Mouse (Mus musculus) G1E-ER4 (cell line): ENCODE measurements around the gene Kansl1. TPM values are rescaled to one million over a fixed set of nuclear protein-coding genes. Genes with fewer than 3 reads are reported as not detected.

Source experiments
- GATA1 ChIP-seq: IDR thresholded peaks from one replicate; pipeline ENCODE4 v1.8.0; 2012; ENCODE audit warnings: low read length, inconsistent platforms
- polyA plus RNA-seq: library from polyadenylated mRNA; stranded (reverse); fragments of >175 nt; gene quantifications from 2 replicates; pipeline ENCODE4 v1.2.3, GENCODE M21; 2012

Gene Kansl1
- polyA plus RNA-seq, 1 experiment, result 156 TPM

DNA sequence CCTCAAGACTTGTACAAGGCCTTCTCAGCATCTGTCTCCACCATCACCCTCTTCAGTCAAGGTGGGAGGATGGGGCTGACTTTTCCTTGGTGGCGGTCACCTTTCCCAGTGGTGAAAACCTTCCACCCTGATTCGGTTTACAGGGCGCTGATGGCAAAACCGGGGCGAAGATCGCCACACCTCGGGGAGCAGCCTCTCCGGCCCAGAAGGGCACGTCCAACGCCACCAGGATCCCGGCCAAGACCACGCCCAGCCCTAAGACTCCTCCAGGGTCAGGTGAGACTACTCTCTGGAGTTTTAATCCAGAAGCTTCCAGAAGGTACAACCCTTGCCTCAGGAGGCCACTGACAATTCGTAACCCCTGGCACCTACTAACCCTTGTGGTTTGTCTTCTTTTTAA lies 162.2 kb downstream of the Kansl1 start:
- TF ChIP-seq GATA1, result no peak

DNA sequence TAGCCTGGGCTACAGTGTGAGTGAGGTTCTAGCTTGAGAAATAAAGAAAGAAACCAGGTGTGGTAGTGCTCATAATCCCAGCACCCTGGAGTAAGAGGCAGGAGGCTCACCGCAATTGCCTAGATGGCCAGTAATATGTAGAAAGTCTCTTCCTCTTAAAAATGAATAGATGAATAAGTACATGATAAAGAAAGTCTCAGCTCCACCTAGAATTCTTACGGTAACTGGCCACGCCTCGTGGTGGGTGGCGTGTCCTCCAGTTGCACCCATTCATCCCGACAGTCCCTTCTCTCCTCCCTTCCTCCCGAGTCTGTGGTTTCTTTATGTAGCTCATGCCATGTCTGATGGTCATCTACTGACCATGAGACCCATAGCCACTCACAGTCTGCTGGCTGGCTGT lies 162.9 kb downstream of the Kansl1 start:
- no peak for TF ChIP-seq GATA1

DNA sequence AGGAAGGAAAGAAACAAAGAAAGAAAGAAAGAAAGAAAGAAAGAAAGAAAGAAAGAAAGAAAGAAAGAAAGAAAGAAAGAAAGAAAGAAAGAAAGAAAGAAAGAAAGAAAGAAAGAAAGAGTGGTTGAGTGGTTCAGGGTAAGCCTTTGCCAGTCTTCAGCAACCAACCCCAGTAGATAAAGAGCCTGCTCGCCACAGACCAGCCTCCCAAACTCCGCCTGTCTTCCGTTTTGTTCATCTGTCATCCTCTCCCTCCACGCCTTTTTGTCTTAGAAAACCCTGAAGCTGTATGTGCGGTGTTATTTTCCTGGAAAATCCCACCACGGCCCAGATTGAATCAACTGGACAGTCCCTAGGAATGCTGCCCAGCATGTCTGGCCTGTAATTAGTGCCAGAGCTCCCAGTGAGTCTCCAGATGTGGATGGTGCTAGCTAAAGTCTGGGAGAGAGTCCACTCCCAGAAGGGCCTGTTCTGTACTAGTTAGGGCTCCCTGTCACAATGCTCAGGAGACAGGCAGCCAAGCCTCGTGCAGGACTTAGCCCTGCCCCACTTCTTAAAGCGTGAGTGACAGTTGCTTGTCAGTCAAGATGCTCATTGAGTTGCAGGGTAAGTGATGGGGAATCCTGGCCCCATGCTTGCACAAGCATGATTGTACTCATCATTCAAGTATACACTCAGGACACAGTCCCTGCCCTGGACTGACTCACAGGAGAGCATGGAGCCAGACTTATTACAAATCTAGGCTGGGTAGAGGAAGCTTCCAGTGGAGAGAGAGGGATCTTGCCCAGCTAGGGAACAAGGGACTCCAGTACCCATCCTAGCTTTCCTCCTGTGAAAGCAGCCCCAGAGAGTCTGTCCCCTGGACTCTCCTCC lies 165.3 kb downstream of the Kansl1 start:
- TF ChIP-seq GATA1, result no peak

DNA sequence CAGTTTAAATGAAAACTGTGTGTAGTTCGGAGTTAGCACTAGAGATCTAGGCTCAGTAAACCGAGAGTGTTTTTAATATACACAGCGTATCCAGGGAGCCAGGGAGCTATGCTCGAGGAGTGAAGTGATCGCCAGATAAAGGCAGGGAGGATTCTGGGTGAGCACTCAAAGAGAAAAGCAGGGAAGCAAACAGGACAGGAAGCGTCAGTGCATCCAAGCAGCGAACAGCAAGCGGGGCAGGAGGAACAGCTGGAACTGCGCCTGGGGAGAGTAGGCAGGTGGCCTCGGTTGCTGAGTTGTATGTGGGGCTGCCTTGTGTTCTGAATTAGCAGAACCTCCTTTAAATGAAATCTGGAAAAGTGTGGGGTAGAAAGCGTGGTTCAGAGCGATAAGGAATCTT lies 166.0 kb downstream of the Kansl1 start:
- no peak for TF ChIP-seq GATA1

DNA sequence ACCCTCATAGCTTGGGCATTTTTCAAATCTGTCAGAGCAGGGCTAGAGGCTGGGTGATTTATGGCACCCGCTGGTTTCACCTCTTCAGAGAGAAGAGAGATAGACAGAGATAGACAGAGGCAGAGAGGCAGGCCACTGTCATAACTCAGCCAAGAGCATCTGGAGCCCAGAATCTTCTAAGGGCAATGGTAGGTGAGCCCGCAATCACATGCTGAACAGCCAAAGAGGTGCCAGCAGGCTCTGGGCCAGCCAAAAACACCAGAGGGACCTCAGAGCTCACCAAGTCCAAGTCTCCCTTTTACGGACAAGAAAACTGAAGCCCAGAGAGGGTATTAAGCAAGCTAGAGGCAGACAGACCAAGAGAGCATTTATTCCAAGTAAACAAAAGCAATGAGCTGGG lies 171.0 kb downstream of the Kansl1 start:
- no peak for TF ChIP-seq GATA1

DNA sequence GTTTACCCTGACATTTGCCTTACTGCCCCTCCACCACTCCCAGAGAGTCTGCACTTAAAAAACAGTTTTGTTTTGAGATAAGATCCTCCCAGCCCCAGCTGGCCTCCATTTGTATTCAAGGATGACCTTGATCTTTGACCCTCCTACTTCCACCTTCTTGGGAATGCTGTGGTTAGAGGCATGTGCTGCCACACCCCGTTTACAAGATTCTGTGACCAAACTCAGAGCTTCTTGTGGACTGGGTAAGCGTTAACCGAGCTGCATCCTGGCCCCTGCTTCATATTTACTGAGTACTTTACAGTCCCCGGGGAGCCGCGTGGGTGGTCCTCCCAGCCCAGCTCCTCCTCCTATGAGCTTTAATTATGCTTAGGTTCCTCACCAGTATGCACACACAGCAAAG lies 173.0 kb downstream of the Kansl1 start:
- no peak for TF ChIP-seq GATA1

DNA sequence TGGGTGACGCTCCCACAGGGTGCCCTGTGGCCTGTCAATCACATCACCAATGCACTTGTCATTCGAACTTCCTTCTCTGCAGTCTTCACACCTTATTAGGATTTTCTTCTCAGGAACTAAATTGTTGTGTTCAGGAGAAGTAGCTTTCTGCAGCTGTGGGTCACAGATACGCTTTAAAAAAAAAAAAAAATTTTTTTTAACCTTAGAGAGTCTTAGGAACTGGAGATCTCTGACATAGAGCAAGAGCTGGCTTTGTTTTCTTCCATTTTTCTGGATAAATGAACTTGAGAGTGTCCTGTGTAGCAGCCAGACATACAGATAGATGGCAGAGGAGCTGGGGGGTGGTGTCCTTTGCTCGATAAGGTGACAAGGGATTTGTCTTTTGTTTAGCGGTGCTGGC lies 173.5 kb downstream of the Kansl1 start:
- no peak for TF ChIP-seq GATA1

DNA sequence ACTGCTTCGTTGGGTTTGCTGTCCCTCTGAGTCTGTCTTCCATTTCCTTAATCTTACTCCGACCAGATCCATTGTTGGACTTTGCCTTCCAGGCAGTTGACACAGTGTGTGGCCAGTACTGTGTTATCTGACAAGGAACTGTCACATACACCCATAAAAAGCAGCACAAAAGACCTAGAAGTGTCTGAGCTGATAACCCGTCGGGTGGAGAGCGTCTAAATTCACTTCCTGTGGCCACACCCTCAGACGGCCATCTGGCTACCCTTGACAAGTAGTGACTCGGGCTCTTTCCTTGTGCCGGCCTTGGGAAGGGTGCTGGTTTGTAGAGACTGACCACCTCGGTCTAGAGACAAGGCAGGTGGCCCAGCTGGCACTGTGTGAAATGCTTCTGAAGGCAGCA lies 175.4 kb downstream of the Kansl1 start:
- peak; percentile 92 for TF ChIP-seq GATA1

DNA sequence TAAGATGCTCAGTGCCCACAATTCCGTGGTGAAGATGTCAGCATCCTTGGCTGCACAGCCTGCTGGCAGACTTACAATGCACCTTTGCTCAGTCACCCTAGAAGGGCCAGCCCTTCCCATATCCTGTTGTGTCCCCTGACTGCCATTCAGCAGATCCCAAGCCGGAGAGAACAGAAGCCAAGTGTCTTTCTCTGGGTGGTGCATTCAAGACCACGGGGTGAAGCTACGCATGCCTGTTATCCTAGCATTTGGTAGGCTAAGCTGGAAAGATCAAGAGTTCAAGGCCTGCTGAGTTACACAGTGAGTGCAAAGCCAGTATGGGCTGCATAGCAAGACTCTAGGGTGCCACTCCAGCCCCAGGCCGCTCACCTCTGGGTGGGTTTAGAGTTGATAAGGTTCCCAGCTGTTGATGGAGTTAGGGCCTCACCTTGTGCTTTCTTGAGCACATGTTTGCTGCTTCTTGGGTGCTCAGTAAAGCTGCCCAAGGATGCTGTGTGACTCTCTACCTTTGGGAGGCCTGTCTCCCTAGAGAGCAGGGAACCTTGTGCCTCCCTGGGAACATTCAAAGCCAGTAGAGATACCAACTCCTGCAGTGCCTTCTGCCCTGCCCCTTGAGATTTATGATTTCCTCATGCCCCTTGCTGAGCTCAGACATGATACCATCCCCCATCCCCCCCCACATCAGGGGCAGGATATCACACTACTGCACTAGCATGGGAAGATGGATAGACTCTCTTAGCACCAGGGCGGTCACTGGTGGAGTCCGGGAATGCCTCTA lies 176.0 kb downstream of the Kansl1 start:
- TF ChIP-seq GATA1, result no peak

DNA sequence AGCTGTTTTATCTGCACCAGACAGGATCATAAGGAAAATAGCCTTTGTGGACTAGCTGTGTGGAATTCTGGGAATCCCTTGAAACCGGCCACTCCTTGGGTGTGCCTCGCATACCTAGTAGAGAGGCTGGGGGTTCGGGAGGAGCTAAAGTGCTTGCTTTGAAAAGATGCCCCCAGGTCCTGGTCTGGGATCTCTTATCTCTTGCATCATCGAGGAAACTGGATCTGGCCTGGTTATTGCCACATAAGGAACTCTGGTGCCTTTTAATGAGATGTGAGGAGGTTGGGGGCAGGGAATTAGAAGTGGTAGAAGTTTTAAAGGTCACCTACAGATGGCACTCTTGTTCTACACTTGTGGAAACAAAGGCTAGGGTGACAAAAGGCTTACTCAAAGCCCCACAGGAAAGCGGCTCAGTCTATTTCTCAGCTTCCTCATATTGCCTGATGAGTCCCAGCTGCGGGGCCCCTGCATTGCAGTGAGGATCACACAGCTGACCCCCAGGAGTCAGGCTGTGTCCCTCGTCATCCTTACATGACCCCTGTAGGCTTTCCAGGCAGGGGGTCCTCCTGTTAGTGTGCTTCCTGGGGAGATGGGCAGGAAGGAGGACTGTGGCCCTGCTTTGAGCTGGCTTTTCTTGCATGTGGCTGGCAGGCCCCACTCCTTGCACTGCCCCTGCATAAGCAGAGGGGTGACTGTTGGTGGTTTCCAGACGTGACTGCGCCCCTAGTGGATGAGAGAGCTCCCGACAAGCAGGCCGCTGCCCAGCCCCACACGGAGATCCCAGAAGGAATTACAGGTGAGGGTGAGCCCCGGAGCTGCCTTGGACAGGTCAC lies 179.2 kb downstream of the Kansl1 start:
- TF ChIP-seq GATA1, result no peak

DNA sequence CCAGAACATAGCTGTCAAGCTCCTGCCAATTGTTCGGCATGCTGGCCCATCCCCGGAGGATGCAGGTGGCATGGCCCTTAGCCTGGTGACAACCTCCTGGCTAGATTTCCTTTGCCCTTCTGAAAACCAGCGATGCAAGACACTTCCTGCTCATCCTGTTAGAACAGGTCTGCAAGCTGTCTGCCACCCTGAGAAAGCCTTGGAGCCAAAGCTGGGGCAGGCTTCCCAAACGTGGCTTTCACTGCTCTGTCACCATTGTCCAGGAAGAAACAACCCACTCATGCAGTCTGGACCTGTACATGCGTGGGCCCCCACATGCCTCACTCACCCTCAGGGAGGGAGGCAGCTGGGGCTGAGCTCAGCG lies 179.8 kb downstream of the Kansl1 start:
- TF ChIP-seq GATA1, result no peak

DNA sequence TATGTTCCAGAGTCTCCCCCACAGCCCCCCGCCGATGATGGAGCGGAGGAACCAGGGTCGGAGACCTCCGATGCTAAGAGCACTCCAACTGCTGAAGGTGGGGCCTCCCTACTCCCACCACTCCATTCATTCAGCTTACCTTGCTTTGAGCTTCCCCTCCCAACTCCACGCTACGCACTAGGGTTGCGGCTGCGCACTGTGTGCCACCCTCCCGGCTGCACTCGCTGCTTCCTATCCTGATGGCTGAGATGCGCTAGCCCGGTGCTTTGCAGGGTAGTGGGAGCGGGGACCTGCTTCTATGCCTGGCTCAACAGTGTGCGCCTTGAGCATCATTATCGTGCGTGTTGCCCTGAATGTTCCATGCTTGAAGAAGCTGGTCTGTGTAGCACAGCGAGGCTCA lies 181.5 kb downstream of the Kansl1 start:
- TF ChIP-seq GATA1, result no peak

Other genes starting within 250 kb of the Kansl1 start
- 4.4 and 5.0 TPM in 2 replicates for gene Mapt, start 237.5 kb downstream of the Kansl1 start, polyA plus RNA-seq
- gene Cdc27, start 81.8 kb upstream of the Kansl1 start, polyA plus RNA-seq, result 6.3 and 7.0 TPM in 2 replicates
- gene Myl4, start 81.8 kb upstream of the Kansl1 start, polyA plus RNA-seq, result 0.09 and 0.16 TPM in 2 replicates
- gene Itgb3, start 139.1 kb upstream of the Kansl1 start, polyA plus RNA-seq, result 0.39 and 0.46 TPM in 2 replicates
- gene Gm11639, start 216.8 kb upstream of the Kansl1 start, polyA plus RNA-seq, result not detected in 2 replicates